Mouse (Mus musculus) liver, postnatal 0 days (tissue): Measurements from ENCODE around the gene Immp2l.

Experiments used
- CTCF ChIP-seq: sonication (generic); IDR thresholded peaks from 2 replicates; pipeline ENCODE4 v1.5.1; 2016; ENCODE audit warnings: antibody characterized with exemption, low read depth
- EP300 ChIP-seq: IDR thresholded peaks from 2 replicates; pipeline ENCODE4 v1.6.1; 2016; ENCODE audit warnings: antibody characterized with exemption, low read depth, mild to moderate bottlenecking

- no peak for TF ChIP-seq EP300
- no peak for TF ChIP-seq CTCF
Observed at GRCm38 (mm10) chr12:41644802-41645551, 621.1 kb downstream of the Immp2l start.
